Mouse (Mus musculus) limb, embryonic 14.5 days (tissue): Measurements from ENCODE around the gene Sspo. TPM values are rescaled to one million over a fixed set of nuclear protein-coding genes. Genes with fewer than 3 reads are reported as not detected.

Experiments used
- ATAC-seq: fragments of 200-750 bp; cut with Nextera tagmentation; 2 replicates; pipeline ENCODE4 v1.8.0; 2017; ENCODE audit warnings: low read depth, moderate number of reproducible peaks, moderate TSS enrichment; ENCODE audit not compliant: low FRiP score
- DNase-seq: peaks from one replicate; pipeline ENCODE4 v3.0.0-alpha.2; 2015; ENCODE audit warnings: low spot score
- H3K27ac ChIP-seq: fragments of 300-500 bp; sonication (generic); replicated peaks from 2 replicates; pipeline ENCODE4 v1.5.1; 2014; ENCODE audit warnings: low read depth, mild to moderate bottlenecking, low read length, moderate library complexity, mixed read lengths
- H3K27me3 ChIP-seq: fragments of 300-500 bp; sonication (generic); 2 replicates; pipeline ENCODE4 v1.6.1; 2014; ENCODE audit warnings: low read length, mixed read lengths; ENCODE audit not compliant: control insufficient read depth, insufficient read depth
- H3K36me3 ChIP-seq: fragments of 300-500 bp; sonication (generic); 2 replicates; pipeline ENCODE4 v1.6.1; 2014; ENCODE audit warnings: mild to moderate bottlenecking, low read length, moderate library complexity, mixed read lengths; ENCODE audit not compliant: control insufficient read depth, insufficient read depth
- H3K4me1 ChIP-seq: fragments of 300-500 bp; sonication (generic); 2 replicates; pipeline ENCODE4 v1.6.1; 2014; ENCODE audit warnings: antibody characterized with exemption, low read length, mixed read lengths; ENCODE audit not compliant: control insufficient read depth, insufficient read depth
- H3K4me2 ChIP-seq: fragments of 300-500 bp; sonication (generic); replicated peaks from 2 replicates; pipeline ENCODE4 v1.6.1; 2014; ENCODE audit warnings: low read depth, mild to moderate bottlenecking, low read length, moderate library complexity; ENCODE audit not compliant: severe bottlenecking
- H3K4me3 ChIP-seq: fragments of 300-500 bp; sonication (generic); replicated peaks from 2 replicates; pipeline ENCODE4 v1.5.1; 2014; ENCODE audit warnings: low read length
- H3K9ac ChIP-seq: fragments of 300-500 bp; sonication (generic); 2 replicates; pipeline ENCODE4 v1.6.1; 2014; ENCODE audit warnings: mild to moderate bottlenecking, low read depth, low read length, moderate library complexity; ENCODE audit not compliant: severe bottlenecking
- H3K9me3 ChIP-seq: fragments of 300-500 bp; sonication (generic); 2 replicates; pipeline ENCODE4 v1.6.1; 2016; ENCODE audit warnings: low read length; ENCODE audit not compliant: control insufficient read depth
- POLR2A ChIP-seq: fragments of 200-500 bp; IDR thresholded peaks from 2 replicates; pipeline ENCODE4 v1.8.0; 2012; ENCODE audit warnings: inconsistent platforms, mild to moderate bottlenecking, moderate library complexity, borderline replicate concordance; ENCODE audit not compliant: insufficient read depth, insufficient read length; ENCODE audit errors: extremely low read depth
- WGBS: fragments of 180-500 bp; shearing (Covaris S2); extraction: QIAGEN DNeasy Blood & Tissue Kit; methylation state at CpG from one replicate; pipeline ENCODE4 v1.1.7; 2014; 5-methylcytosine and 5-hydroxymethylcytosine counted together
- polyA plus RNA-seq, 2 experiments: library from polyadenylated mRNA; depleted of rRNA in 1 of 2; stranded (reverse) in 1 of 2; unstranded in 1 of 2; fragments of >200 nt; fragmentation: Nextera tagmentation in 1 of 2; extraction: Ambion mirVana in 1 of 2; gene quantifications; 2 replicates each; pipeline versions ENCODE4 v1.2.1 to v1.2.3; 2012 to 2014

Sspo gene
- polyA plus RNA-seq, 2 experiments: 0.07 to 1.2 TPM

DNA sequence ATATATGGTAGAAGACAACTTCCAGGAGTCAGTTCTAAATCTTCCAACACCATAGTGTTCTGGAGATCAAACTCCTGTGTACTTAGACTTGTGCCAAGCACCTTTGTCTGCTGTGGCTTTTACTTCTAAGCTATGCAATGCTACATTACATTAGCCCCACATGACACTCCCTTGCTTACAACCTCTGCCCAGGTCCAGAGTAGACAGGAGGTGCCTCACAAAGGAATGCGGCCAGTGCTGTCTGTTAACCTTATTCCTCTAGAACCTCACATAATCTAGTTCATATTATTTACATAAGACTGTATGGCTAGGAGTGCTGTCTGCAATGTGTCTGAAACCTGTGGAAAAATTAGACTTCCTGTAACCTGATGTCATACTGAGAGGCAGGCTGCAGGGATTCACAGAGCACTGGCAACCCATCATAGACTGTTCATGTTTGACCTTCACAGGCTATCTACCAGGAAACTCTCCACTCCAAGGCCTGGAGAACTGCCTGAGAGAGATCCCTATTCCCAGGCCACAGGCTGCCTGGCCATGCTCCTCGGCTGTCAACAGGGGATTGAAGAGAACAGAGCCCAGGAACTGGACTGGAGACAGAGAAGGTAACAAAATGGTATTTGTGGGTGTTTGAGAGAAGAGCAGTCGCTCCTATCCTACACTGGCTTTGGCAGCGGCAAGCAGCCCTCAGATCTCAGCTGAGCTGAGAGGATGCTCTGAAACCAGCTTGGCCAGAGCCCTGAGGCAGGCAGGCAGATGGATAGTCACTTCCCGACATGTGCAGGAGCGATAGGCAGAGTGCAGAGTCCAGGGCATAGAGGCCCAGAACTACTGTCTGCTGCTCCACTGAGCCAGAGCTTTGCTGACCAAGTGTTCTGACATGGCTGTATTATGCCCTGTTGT, 36.6 kb upstream of the Sspo start:
- Histone ChIP-seq H3K27me3 (no peaks in the 10 kb centered on the region), H3K4me1 (no peaks in the 10 kb centered on the region), H3K4me3 (no peak overlapping the region), H3K9ac (no peak overlapping the region), H3K27ac (no peak overlapping the region), H3K4me2 (no peak overlapping the region), H3K9me3 (no peaks in the 10 kb centered on the region), H3K36me3 (peaks cover 96% of the 10 kb centered on the region)
- no peak for TF ChIP-seq POLR2A
- DNase-seq: no peak
- WGBS: 83% methylated on average over 6 of the region's 6 CpGs
- no peak for ATAC-seq

DNA sequence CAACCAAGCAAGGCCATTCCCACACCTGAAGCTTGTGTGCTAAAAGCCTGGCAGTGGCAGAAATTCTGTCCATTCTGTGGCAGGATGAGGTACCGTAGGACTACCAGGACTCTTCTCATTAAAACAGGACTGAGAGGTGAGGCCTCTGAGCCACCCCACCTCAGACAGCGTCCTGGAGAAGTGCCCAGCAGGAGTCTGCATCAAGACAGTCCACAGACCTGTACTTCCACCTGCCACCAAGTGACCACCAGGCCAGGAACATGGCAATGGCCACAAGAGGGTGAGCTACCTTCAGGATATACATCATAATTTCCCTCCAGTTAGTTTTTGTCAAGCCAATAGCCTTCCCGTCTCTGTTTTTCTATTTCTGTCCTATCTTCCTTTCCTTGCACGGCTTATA, 35.9 kb upstream of the Sspo start:
- Histone ChIP-seq H3K4me2 (no peak overlapping the region), H3K27me3 (no peaks in the 10 kb centered on the region), H3K36me3 (peaks cover 96% of the 10 kb centered on the region), H3K4me1 (no peaks in the 10 kb centered on the region), H3K9ac (no peak overlapping the region), H3K9me3 (no peaks in the 10 kb centered on the region), H3K27ac (no peak overlapping the region), H3K4me3 (no peak overlapping the region)
- ATAC-seq: no peak
- no peak for TF ChIP-seq POLR2A
- 85% methylated on average over 4 of the region's 4 CpGs for WGBS
- DNase-seq: no peak

DNA sequence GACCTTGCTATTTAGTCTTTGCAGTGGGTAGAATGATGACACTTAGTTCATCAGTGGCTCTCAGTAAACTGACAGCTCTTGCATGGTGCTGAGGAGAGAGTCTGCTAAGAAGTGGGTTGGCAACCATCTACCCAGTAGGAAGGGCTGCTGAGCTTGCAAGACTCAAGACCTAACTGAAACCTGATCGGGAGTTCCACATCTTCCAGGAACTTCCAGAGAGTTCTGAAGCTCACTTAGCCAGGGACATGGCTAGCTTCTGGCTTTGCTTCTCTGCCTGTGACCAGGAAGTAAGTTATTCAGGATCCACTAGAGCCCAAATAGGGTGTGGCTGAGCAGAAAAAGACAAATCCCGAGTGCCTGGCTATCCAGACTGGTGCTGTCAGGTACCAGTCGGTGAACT, 35.4 kb upstream of the Sspo start:
- Histone ChIP-seq H3K27me3 (no peaks in the 10 kb centered on the region), H3K9ac (no peak overlapping the region), H3K9me3 (no peaks in the 10 kb centered on the region), H3K4me2 (no peak overlapping the region), H3K27ac (no peak overlapping the region), H3K36me3 (peaks cover 96% of the 10 kb centered on the region), H3K4me3 (no peak overlapping the region), H3K4me1 (no peaks in the 10 kb centered on the region)
- ATAC-seq (no peak), DNase-seq (no peak)
- no peak for TF ChIP-seq POLR2A
- 88% methylated on average over 3 of the region's 3 CpGs for WGBS

GRCm38 (mm10) chr6:48413081-48413480, 34.9 kb upstream of the Sspo start:
- DNase-seq (no peak), ATAC-seq (no peak)
- Histone ChIP-seq H3K27ac (no peak overlapping the region), H3K36me3 (peaks cover 98% of the 10 kb centered on the region), H3K9me3 (no peaks in the 10 kb centered on the region), H3K4me2 (no peak overlapping the region), H3K4me1 (no peaks in the 10 kb centered on the region), H3K27me3 (no peaks in the 10 kb centered on the region), H3K4me3 (no peak overlapping the region), H3K9ac (no peak overlapping the region)
- 80% methylated on average over 10 of the region's 10 CpGs for WGBS
- TF ChIP-seq POLR2A: no peak

- Histone ChIP-seq H3K9me3 (no peaks in the 10 kb centered on the region), H3K27me3 (no peaks in the 10 kb centered on the region), H3K9ac (no peak overlapping the region), H3K4me1 (no peaks in the 10 kb centered on the region), H3K4me3 (no peak overlapping the region), H3K36me3 (peaks cover 81% of the 10 kb centered on the region), H3K4me2 (no peak overlapping the region), H3K27ac (no peak overlapping the region)
- TF ChIP-seq POLR2A: no peak
- ATAC-seq (no peak), DNase-seq (no peak)
- 87% methylated on average over 1 of the region's 1 CpGs for WGBS
Measured at GRCm38 (mm10) chr6:48414886-48415285, 33.1 kb upstream of the Sspo start.

GRCm38 (mm10) chr6:48415636-48416035, 32.4 kb upstream of the Sspo start:
- 89% methylated on average over 7 of the region's 7 CpGs for WGBS
- Histone ChIP-seq H3K36me3 (peaks cover 73% of the 10 kb centered on the region), H3K9me3 (no peaks in the 10 kb centered on the region), H3K4me2 (no peak overlapping the region), H3K4me1 (no peaks in the 10 kb centered on the region; the same call in 1 of the 2 replicates), H3K9ac (no peak overlapping the region), H3K27ac (no peak overlapping the region), H3K27me3 (no peaks in the 10 kb centered on the region), H3K4me3 (no peak overlapping the region)
- TF ChIP-seq POLR2A: no peak
- DNase-seq: no peak
- ATAC-seq: no peak
